Mouse (Mus musculus) layer of hippocampus, adult 2 months (tissue): Measurements from ENCODE around the gene Wdr4. TPM values are rescaled to one million over a fixed set of nuclear protein-coding genes. Genes with fewer than 3 reads are reported as not detected.
"Not testable (repeated sequence)": the region's sequence is repeated elsewhere in the genome, so short reads cannot be mapped to it uniquely, and the experiment has no call there.

Experiments
- DNase-seq, 2 experiments: peaks; one replicate each; pipeline ENCODE4 v3.0.0; 2022; ENCODE audit warnings: low spot score in 2 of 2
- H3K27ac ChIP-seq: fragments of 200-600 bp; 2 replicates; pipeline ENCODE4 v1.8.1; 2022
- H3K4me3 ChIP-seq: fragments of 200-600 bp; 2 replicates; pipeline ENCODE4 v1.8.1; 2022; ENCODE audit warnings: mild to moderate bottlenecking
- CTCF ChIP-seq: fragments of 200-600 bp; conservative IDR thresholded peaks from 2 replicates; pipeline ENCODE4 v1.8.1; 2022; ENCODE audit warnings: antibody characterized with exemption, mild to moderate bottlenecking, moderate library complexity
- long read RNA-seq, 2 experiments: library from polyadenylated mRNA; stranded (forward); transcript quantifications; one replicate each; pipeline ENCODE4 v2.0.0; 2021; ENCODE audit warnings: borderline mapping rate in 2 of 2
- total RNA-seq, 2 experiments: library from RNA; stranded (reverse); gene quantifications; 2 replicates each; pipeline ENCODE4 v1.2.3; 2021

The Wdr4 gene
- total RNA-seq = 10 to 100 TPM; 25.9 to 29.9 TPM
- long read RNA-seq, experiment 1, full-length matches to known transcripts = 27 of 39 reads
- long read RNA-seq, experiment 1, partial matches to known transcripts = 1 of 39 reads
- long read RNA-seq, experiment 1, other reads (novel, unspliced or antisense) = 11 of 39 reads
- long read RNA-seq, experiment 2, full-length matches to known transcripts = 21 of 36 reads
- long read RNA-seq, experiment 2, partial matches to known transcripts = 1 of 36 reads
- long read RNA-seq, experiment 2, other reads (novel, unspliced or antisense) = 14 of 36 reads

DNA sequence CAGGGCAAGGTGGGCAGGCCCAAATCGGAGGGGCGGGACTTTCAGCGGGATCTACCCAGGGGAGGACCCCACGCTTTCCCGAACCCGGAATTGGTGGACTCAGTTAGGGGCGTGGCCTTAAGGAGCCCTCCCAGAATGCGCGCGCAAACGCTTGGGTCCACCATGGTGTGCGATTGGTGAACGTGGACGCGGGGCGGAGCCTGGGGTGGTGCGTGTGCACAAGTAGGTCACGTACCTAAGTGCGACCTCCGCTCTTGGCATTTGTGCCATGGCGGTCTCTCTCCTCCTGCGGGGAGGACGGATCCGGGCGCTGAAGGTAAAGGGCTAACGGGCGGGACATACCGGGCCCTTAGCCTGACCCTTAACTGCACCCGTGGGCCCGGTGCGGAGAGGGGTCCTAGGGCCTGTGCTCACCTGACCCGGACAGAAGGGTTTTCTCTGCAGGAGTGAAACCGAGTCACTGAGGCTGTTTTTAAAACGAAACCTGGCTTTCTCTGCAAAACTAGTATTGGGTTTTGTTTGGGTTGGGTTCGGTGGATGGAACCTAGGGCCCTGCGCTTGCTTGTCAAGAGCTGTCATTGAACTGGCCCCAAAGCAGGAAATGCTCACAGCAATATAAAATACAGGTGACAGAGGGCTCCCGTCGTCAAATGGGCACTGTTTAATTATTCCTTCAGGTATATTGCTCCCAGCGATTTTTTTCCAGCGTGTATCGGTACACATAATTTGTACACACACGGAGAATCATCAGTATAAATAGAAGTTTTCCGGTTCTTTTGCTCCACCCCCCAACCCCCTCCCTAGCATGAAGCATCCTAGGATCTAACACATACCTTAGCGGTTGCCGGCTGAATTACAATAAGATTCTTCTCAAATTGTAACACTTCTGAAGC, at the start of gene Wdr4, which contains the start of gene Ndufv3:
TSS of gene Wdr4 (minus strand) at position 35 of the 893 bp plus-strand sequence.
TSS of gene Ndufv3 (plus strand) at position 170 of the 893 bp plus-strand sequence.
- DNase-seq = peak; percentile 97 to 99
- TF ChIP-seq CTCF = peak; percentile 66
- peak within 1 kb of the TSS; percentile 98 for H3K27ac ChIP-seq
- H3K4me3 ChIP-seq = peak within 1 kb of the TSS; percentile 99

DNA sequence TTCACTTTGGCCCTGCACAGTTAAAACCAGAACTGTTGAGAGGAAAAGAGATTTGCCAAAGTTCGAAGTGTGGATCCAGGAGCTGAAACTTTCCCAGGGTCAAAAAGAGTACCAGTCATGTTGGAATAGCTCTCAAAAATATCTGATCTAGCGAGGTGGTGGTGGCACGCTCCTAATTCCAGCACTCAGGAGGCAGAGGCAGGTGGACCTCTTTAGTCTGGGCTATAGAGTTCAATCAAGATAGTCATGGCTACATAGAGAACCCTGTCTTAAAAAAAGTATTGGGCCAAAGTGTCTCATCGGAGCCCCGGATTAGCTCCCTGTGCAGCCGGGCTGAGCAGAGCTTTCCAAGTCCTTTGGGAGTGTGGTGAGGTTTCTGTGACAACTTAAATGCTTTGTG, 46.5 kb upstream of the Wdr4 start:
- no peak for TF ChIP-seq CTCF
- DNase-seq = no peak
- H3K4me3 ChIP-seq = peak overlapping the region; percentile 81
- H3K27ac ChIP-seq = peak overlapping the region; percentile 97; the same call in 1 of the 2 replicates

GRCm38 (mm10) chr17:31565141-31566056, 45.6 kb upstream of the Wdr4 start:
- TF ChIP-seq CTCF = peak; percentile 14; the same call in 1 of the 2 replicates
- peak overlapping the region; percentile 81 for H3K4me3 ChIP-seq
- peak overlapping the region; percentile 97 for H3K27ac ChIP-seq
- DNase-seq = peak in 1 of 2 experiments; percentile 62

- DNase-seq = no peak
- Histone ChIP-seq H3K27ac (peak overlapping the region; percentile 97), H3K4me3 (peak overlapping the region; percentile 81)
- TF ChIP-seq CTCF = no peak
These were observed 45.0 kb upstream of the Wdr4 start for GRCm38 (mm10) chr17:31564858-31565140.

GRCm38 (mm10) chr17:31564015-31564857, 44.5 kb upstream of the Wdr4 start, which contains the start of gene Pknox1:
Gene Pknox1, plus strand, starts transcription at chr17:31564734.
- H3K4me3 ChIP-seq = peak within 1 kb of the TSS; percentile 81
- TF ChIP-seq CTCF = no peak
- peak; percentile 96 to 99 for DNase-seq
- peak within 1 kb of the TSS; percentile 99 for H3K27ac ChIP-seq

DNA sequence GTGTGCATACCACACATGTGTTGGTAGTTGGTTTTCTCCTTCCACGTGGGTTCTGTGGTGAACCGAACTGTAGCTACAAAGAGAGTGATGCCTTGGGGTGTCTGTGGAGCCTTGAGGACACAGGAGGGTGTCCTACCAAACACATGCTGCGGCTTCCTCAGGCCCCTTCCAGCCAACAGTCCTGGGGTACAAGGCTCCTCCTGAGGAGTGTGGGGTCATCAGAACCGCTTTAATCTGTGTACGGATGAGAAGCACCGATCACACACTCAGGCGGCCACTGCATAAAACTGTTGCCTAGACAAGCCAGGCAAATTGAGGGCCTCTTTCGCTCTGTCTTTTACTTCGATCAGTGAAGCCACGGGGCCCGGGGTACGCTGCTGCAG, 43.8 kb upstream of the Wdr4 start:
- TF ChIP-seq CTCF = no peak
- no peak for DNase-seq
- H3K4me3 ChIP-seq = peak overlapping the region; percentile 67
- H3K27ac ChIP-seq = peak overlapping the region; percentile 99

GRCm38 (mm10) chr17:31559021-31559789, 39.4 kb upstream of the Wdr4 start:
- no peak overlapping the region for H3K27ac ChIP-seq
- TF ChIP-seq CTCF = no peak
- DNase-seq = no peak
- no peak overlapping the region for H3K4me3 ChIP-seq

DNA sequence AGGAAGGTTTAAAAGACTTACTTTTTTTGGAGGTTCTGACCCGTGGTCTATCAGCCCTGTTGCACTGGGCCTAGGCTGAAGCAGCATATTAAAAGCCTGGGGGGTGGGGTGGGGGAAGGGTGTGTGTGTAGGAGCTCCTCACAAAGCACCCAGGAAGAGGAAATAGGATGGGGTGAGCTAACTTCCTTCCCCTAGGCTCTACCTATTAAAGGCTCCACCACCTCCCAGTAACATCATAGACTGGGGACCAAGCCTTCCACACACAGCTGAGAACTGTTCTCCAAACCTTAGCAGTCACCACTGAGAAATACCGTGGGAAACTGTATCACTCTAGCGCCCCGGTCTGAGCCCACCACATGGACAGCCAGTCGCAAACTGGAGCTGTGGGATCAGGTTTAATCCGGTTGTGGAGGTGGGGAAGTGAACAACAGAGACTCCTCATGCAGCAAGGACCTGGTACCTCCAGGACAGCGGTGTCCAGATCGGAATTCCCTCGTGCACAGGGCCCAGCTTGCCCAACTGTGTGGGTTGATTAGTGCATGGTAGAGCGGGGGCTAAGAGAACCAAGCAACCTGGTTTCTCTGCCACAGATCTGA, 38.3 kb upstream of the Wdr4 start:
- Histone ChIP-seq H3K4me3 (no peak overlapping the region), H3K27ac (no peak overlapping the region)
- DNase-seq = no peak
- no peak for TF ChIP-seq CTCF

GRCm38 (mm10) chr17:31557124-31557880, 37.5 kb upstream of the Wdr4 start:
- Histone ChIP-seq H3K4me3 (no peak overlapping the region), H3K27ac (peak overlapping the region; percentile 14; the same call in 1 of the 2 replicates)
- DNase-seq = no peak
- TF ChIP-seq CTCF = no peak

DNA sequence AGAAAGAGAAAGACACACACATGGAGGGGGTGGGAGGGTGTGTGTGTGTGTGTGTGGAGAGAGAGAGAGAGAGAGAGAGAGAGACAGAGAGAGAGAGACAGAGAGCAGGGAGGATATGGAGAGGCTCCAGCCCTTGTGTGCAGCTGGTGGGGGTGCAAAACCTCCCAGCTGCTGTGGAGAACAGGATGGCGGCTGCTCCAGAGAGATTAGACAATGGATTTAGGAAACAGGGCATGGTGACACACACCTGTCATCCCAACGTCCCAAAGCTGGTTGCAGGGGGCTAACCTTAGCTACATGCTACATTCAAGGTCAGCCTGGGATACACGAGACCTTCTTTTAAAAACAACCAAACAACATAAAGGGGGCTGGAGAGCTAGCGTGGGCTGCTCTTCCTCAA, 36.5 kb upstream of the Wdr4 start:
- no peak for DNase-seq
- no peak for TF ChIP-seq CTCF
- no peak overlapping the region for H3K27ac ChIP-seq
- H3K4me3 ChIP-seq = no peak overlapping the region

DNA sequence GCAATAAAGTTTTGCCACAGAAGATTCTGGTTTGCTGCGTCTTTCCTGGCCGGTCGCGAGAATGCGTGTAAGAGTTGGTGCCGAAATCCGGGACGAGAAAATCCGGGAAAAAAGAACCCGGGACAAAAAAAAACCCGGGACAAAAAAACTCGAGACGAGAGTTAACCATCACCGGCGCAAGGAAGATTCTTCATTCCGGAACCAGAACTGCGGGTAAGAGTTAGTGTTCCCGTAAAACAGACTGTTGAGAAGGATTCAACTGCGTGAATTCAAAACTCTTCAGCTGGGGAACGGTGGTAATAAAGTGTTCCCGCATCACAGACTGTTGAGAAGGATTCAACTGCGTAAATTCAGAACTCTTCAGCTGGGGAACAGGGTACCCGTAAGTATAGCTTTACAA, 32.8 kb upstream of the Wdr4 start:
- not testable (repeated sequence) for DNase-seq, H3K4me3 ChIP-seq, H3K27ac ChIP-seq
